Mouse (Mus musculus) olfactory bulb, adult 2 months (tissue): ENCODE results near the gene Abcf3.

Experiments
- CTCF ChIP-seq: fragments of 200-500 bp; IDR thresholded peaks from 2 replicates; pipeline ENCODE4 v1.5.1; 2012; ENCODE audit warnings: low read depth, mild to moderate bottlenecking, low read length, moderate library complexity; ENCODE audit not compliant: insufficient read depth
- POLR2A ChIP-seq: fragments of 200-500 bp; IDR thresholded peaks from 2 replicates; pipeline ENCODE4 v1.6.1; 2012; ENCODE audit warnings: mild to moderate bottlenecking, low read depth, low read length, moderate library complexity; ENCODE audit not compliant: insufficient read depth

- TF ChIP-seq POLR2A = no peak
- no peak for TF ChIP-seq CTCF
Observed at GRCm38 (mm10) chr16:20516032-20516431, 32.3 kb upstream of the Abcf3 start.
